Mouse (Mus musculus) bone marrow, adult 2 months (tissue): ENCODE results near the gene Agpat2.

Experiments used
- CTCF ChIP-seq: fragments of 200-500 bp; IDR thresholded peaks from 2 replicates; pipeline ENCODE4 v1.5.1; 2011; ENCODE audit warnings: low read length, control low read depth; ENCODE audit not compliant: control insufficient read depth, insufficient read depth
- POLR2A ChIP-seq: fragments of 200-500 bp; IDR thresholded peaks from 2 replicates; pipeline ENCODE4 v1.6.1; 2011; ENCODE audit warnings: low read depth, mild to moderate bottlenecking, control low read depth, low read length, borderline replicate concordance; ENCODE audit not compliant: control insufficient read depth

DNA sequence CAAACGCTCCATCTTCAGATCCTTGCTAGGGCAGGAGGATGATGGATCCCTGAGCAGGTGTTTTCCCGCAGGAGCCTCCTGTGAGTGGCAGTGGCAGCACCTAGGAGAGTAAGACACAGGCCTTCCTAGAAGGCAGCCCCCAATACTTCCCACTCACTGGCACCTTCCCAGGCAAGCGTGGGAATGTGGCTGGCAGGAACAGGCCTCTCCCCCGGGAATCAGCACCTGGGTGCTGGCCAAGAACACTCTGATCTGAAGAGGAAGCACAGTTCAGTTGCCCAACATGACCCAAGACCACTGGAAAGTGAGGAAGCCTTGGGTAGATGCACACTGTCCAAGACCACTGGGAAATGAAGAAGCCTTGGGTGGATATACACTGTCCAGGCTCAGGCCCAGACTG is 49.1 kb downstream of the Agpat2 start:
- TF ChIP-seq POLR2A (no peak), CTCF (no peak)
